Mouse (Mus musculus) CH12F3 (cell line): Measurements from ENCODE around the gene Lrch4.

Experiments
- in situ Hi-C: fragments of 300-500 bp; cut with MboI; formaldehyde crosslinking; loops from 2 replicates; pipeline ENCODE4 v1.14.3; 2020; ENCODE audit warnings: low sequenced_read_pairs

Gene Lrch4

GRCm38 (mm10) chr5:137649669-137650571, 21.0 kb downstream of the Lrch4 start:
- in situ Hi-C loops: no loop called here

- in situ Hi-C loops: no loop called here
These were observed 23.6 kb downstream of the Lrch4 start for GRCm38 (mm10) chr5:137652474-137652873.

GRCm38 (mm10) chr5:137653366-137653765, 24.4 kb downstream of the Lrch4 start:
- in situ Hi-C loops: no loop called here

- in situ Hi-C loops: no loop called here
These were observed 25.8 kb downstream of the Lrch4 start for GRCm38 (mm10) chr5:137654746-137655145.

- in situ Hi-C loops: no loop called here
These were observed 28.1 kb downstream of the Lrch4 start for GRCm38 (mm10) chr5:137656977-137657376.

GRCm38 (mm10) chr5:137660064-137660688, 31.3 kb downstream of the Lrch4 start:
- in situ Hi-C loops: loop anchor here (5.0 kb wide), 1 partner anchor 102 kb away; no protein-coding TSS in a partner anchor

- in situ Hi-C loops: loop anchor here (5.0 kb wide), 1 partner anchor 99 kb away; no protein-coding TSS in a partner anchor
These were observed 34.1 kb downstream of the Lrch4 start for GRCm38 (mm10) chr5:137663057-137663456.

GRCm38 (mm10) chr5:137668971-137669370, 40.0 kb downstream of the Lrch4 start:
- in situ Hi-C loops: no loop called here

- in situ Hi-C loops: no loop called here
These were observed 41.3 kb downstream of the Lrch4 start for GRCm38 (mm10) chr5:137670240-137670639.

- in situ Hi-C loops: no loop called here
These were observed 42.7 kb downstream of the Lrch4 start for GRCm38 (mm10) chr5:137671443-137672240.

GRCm38 (mm10) chr5:137672361-137672760, 43.4 kb downstream of the Lrch4 start:
- in situ Hi-C loops: no loop called here

- in situ Hi-C loops: no loop called here
These were observed 44.1 kb downstream of the Lrch4 start for GRCm38 (mm10) chr5:137673015-137673414.

- in situ Hi-C loops: no loop called here
These were observed 45.9 kb downstream of the Lrch4 start for GRCm38 (mm10) chr5:137674786-137675185.

- in situ Hi-C loops: no loop called here
These were observed 48.9 kb downstream of the Lrch4 start for GRCm38 (mm10) chr5:137677859-137678258.

- in situ Hi-C loops: no loop called here
These were observed 49.8 kb downstream of the Lrch4 start for GRCm38 (mm10) chr5:137678736-137679135.

GRCm38 (mm10) chr5:137679726-137680125, 50.8 kb downstream of the Lrch4 start:
- in situ Hi-C loops: no loop called here

- in situ Hi-C loops: no loop called here
These were observed 53.6 kb downstream of the Lrch4 start for GRCm38 (mm10) chr5:137682526-137682925.

- in situ Hi-C loops: no loop called here
These were observed 54.7 kb downstream of the Lrch4 start for GRCm38 (mm10) chr5:137683388-137684293.

GRCm38 (mm10) chr5:137684294-137685123, 55.6 kb downstream of the Lrch4 start, which contains the start of gene Agfg2:
Agfg2 (minus strand) TSS chr5:137684726.
- in situ Hi-C loops: no loop called here
